Mouse (Mus musculus) large intestine, adult 2 months (tissue): ENCODE results near the gene Numbl. TPM values are rescaled to one million over a fixed set of nuclear protein-coding genes. Genes with fewer than 3 reads are reported as not detected.

Source experiments
- polyA plus RNA-seq: library from polyadenylated mRNA; depleted of rRNA; stranded (reverse); fragments of >200 nt; gene quantifications from 2 replicates; pipeline ENCODE4 v1.2.3, GENCODE M21; 2012; rRNA removed

Gene Numbl
- polyA plus RNA-seq, 1 experiment, result 6.6 TPM

Other genes starting within 250 kb of the Numbl start
- gene Cyp2a12, start 229.4 kb upstream of the Numbl start, polyA plus RNA-seq, result not detected in 2 replicates
- gene Cyp2f2, start 138.5 kb upstream of the Numbl start, polyA plus RNA-seq, result 0.18 and 0.22 TPM in 2 replicates
- gene Cyp2t4, start 104.7 kb upstream of the Numbl start, polyA plus RNA-seq, result not detected in 2 replicates
- gene Egln2, start 91.6 kb upstream of the Numbl start, polyA plus RNA-seq, result 80.6 and 86.7 TPM in 2 replicates
- gene Rab4b, start 79.5 kb upstream of the Numbl start, polyA plus RNA-seq, result 76.5 and 80.9 TPM in 2 replicates
- not detected in 2 replicates for gene Gm21983, start 77.3 kb upstream of the Numbl start, polyA plus RNA-seq
- gene Mia, start 77.3 kb upstream of the Numbl start, polyA plus RNA-seq, result 0.85 and 2.2 TPM in 2 replicates
- 10.9 and 11.1 TPM in 2 replicates for gene BC024978, start 62.7 kb upstream of the Numbl start, polyA plus RNA-seq
- 168 and 170 TPM in 2 replicates for gene Snrpa, start 62.2 kb upstream of the Numbl start, polyA plus RNA-seq
- 27.3 and 32.7 TPM in 2 replicates for gene Itpkc, start 29.8 kb upstream of the Numbl start, polyA plus RNA-seq
- 31.9 and 34.1 TPM in 2 replicates for gene Coq8b, start 25.4 kb upstream of the Numbl start, polyA plus RNA-seq
- gene Ltbp4, start 79.3 kb downstream of the Numbl start, polyA plus RNA-seq, result 71.2 and 75.4 TPM in 2 replicates
- 59.9 and 78.1 TPM in 2 replicates for gene Shkbp1, start 97.6 kb downstream of the Numbl start, polyA plus RNA-seq
- 0.22 TPM in 1 of 2 replicates, not detected in the other for gene Gm20479, start 99.0 kb downstream of the Numbl start, polyA plus RNA-seq
- 0.19 and 0.34 TPM in 2 replicates for gene Sptbn4, start 189.3 kb downstream of the Numbl start, polyA plus RNA-seq
- gene Blvrb, start 189.5 kb downstream of the Numbl start, polyA plus RNA-seq, result 60.1 and 72.7 TPM in 2 replicates
- gene Sertad3, start 215.3 kb downstream of the Numbl start, polyA plus RNA-seq, result 14.5 and 15.3 TPM in 2 replicates
- gene Sertad1, start 228.5 kb downstream of the Numbl start, polyA plus RNA-seq, result 54.5 and 60.4 TPM in 2 replicates
- gene Prx, start 240.9 kb downstream of the Numbl start, polyA plus RNA-seq, result 1.1 and 1.2 TPM in 2 replicates